Comparison of ENCODE assay signal across 8 mouse cellular contexts in the genomic region with DNA sequence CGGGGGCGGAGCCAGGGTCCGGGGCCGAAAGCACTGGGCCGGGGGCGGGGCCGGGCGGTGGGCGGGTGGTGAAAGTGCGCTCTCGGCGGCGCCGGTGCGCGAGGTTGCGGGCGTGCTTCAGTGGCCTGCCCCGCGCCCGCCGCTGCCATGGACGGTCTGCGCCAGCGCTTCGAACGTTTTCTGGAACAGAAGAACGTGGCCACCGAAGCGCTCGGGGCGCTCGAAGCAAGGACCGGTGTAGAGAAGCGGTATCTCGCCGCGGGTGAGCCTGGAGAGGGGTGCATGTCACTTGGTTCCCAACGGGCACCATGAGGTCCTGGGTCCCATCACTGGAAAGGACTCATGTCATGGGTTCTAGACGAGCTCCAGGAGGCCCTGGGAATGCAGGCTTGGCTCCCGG. TPM values are rescaled to one million over a fixed set of nuclear protein-coding genes. Genes with fewer than 3 reads are reported as not detected.
DNase-seq lines count a peak whose midpoint lies in the region; ATAC-seq and TF ChIP-seq lines count a peak whose summit lies in the region.

No protein-coding gene starts in this region.

- 4% methylated on average over 35 of the region's 41 CpGs for WGBS in spleen, adult 2 months
- WGBS in limb, embryonic 15.5 days = under 1% methylated on average over 31 of the region's 41 CpGs
- WGBS in stomach, postnatal 0 days = 1% methylated on average over 40 of the region's 41 CpGs

- peak overlapping the region; percentile 33; the same call in 1 of the 2 replicates for H3K9ac ChIP-seq in limb, embryonic 15.5 days
- peak overlapping the region; percentile 41 for H3K9ac ChIP-seq in stomach, postnatal 0 days (ENCODE audit: low read length)

- peak overlapping the region; percentile 54; the same call in 1 of the 2 replicates for H3K4me3 ChIP-seq in spleen, adult 2 months (ENCODE audit: extremely low read depth, insufficient read depth, insufficient read length)
- peak overlapping the region; percentile 49 for H3K4me3 ChIP-seq in limb, embryonic 15.5 days
- H3K4me3 ChIP-seq in stomach, postnatal 0 days (ENCODE audit: low read depth, low read length) = peak overlapping the region; percentile 35

- TF ChIP-seq CTCF in spleen, adult 2 months (IDR thresholded peaks at IDR 0.05; ENCODE audit: extremely low read depth, insufficient read depth, insufficient read length, insufficient replicate concordance) = no peak
- TF ChIP-seq CTCF in stomach, postnatal 0 days (IDR thresholded peaks at IDR 0.05; ENCODE audit: low read depth) = no peak

- H3K4me1 ChIP-seq in spleen, adult 2 months (ENCODE audit: control insufficient read depth, insufficient read depth, insufficient read length) = no peaks in the 10 kb centered on the region; the same call in 1 of the 2 replicates
- H3K4me1 ChIP-seq in limb, embryonic 15.5 days = peaks cover 26% of the 10 kb centered on the region
- H3K4me1 ChIP-seq in stomach, postnatal 0 days (replicated peaks; ENCODE audit: control insufficient read depth, insufficient read depth) = peaks cover 9% of the 10 kb centered on the region; the same call in 1 of the 2 replicates

- no peaks in the 10 kb centered on the region for H3K27me3 ChIP-seq in spleen, adult 2 months (ENCODE audit: control insufficient read depth, insufficient read depth, low read length)
- H3K27me3 ChIP-seq in limb, embryonic 15.5 days = peaks cover 26% of the 10 kb centered on the region
- no peaks in the 10 kb centered on the region for H3K27me3 ChIP-seq in stomach, postnatal 0 days (ENCODE audit: control insufficient read depth, insufficient read depth, low read length)

- no peak for TF ChIP-seq POLR2A in spleen, adult 2 months (IDR thresholded peaks at IDR 0.05; ENCODE audit: low read depth, low read length)

- DNase-seq in cerebellum, adult 9-10 months = peak; percentile 64
- no peak for DNase-seq in cerebellum, adult 8-10 months
- no peak for DNase-seq in spleen, adult 2 months (ENCODE audit: low read depth in 1 of 2, low spot score in 2 of 2)
- DNase-seq in spleen, adult 18-20 months = no peak
- no peak for DNase-seq in stomach, postnatal 0 days (ENCODE audit: low spot score)
- DNase-seq in thymus, postnatal 14 days = no peak
- DNase-seq in frontal cortex, postnatal 36 days (ENCODE audit: low spot score in 2 of 2) = no peak

- H3K4me2 ChIP-seq in limb, embryonic 15.5 days = peak overlapping the region; percentile 93
- H3K4me2 ChIP-seq in stomach, postnatal 0 days (replicated peaks; ENCODE audit: low read depth) = peak overlapping the region; percentile 77

- ATAC-seq in limb, embryonic 15.5 days (ENCODE audit: insufficient number of reproducible peaks, low FRiP score, low TSS enrichment, low read depth) = no peak; the same call in 1 of the 2 replicates
- no peak for ATAC-seq in stomach, postnatal 0 days (ENCODE audit: low FRiP score, low TSS enrichment)

- no peaks in the 10 kb centered on the region for H3K9me3 ChIP-seq in limb, embryonic 15.5 days
- no peaks in the 10 kb centered on the region for H3K9me3 ChIP-seq in stomach, postnatal 0 days (ENCODE audit: control insufficient read depth, low read length)

- H3K27ac ChIP-seq in spleen, adult 2 months (ENCODE audit: insufficient read depth, low read length) = no peak overlapping the region
- no peak overlapping the region for H3K27ac ChIP-seq in limb, embryonic 15.5 days
- peak overlapping the region; percentile 56; the same call in 1 of the 2 replicates for H3K27ac ChIP-seq in stomach, postnatal 0 days (replicated peaks)

- H3K36me3 ChIP-seq in spleen, adult 2 months (ENCODE audit: control insufficient read depth, insufficient read depth, low read length) = no peaks in the 10 kb centered on the region
- no peaks in the 10 kb centered on the region for H3K36me3 ChIP-seq in limb, embryonic 15.5 days
- H3K36me3 ChIP-seq in stomach, postnatal 0 days (ENCODE audit: control insufficient read depth, insufficient read depth, low read length) = no peaks in the 10 kb centered on the region

- TF ChIP-seq EP300 in stomach, postnatal 0 days (optimal IDR thresholded peaks at IDR 0.05) = no peak

RNA-seq across cellular contexts. Expression of gene Reep6, which starts 0.3 kb away (rescaled TPM):
- 2.1 and 2.5 TPM in 2 replicates for polyA plus RNA-seq in spleen, adult 2 months (2012; rRNA removed)
- polyA plus RNA-seq in limb, embryonic 15.5 days (2015; fragmentation: Nextera tagmentation; extraction: Ambion mirVana) = 13.8 and 16.1 TPM in 2 replicates
- polyA plus RNA-seq in stomach, postnatal 0 days (2015; fragmentation: Nextera tagmentation; extraction: Ambion mirVana) = 13.5 and 17.6 TPM in 2 replicates

RNA-seq across cellular contexts. Expression of gene Pcsk4, which starts 0.8 kb away (rescaled TPM):
- polyA plus RNA-seq in spleen, adult 2 months (2012; rRNA removed) = 6.2 and 10.0 TPM in 2 replicates
- polyA plus RNA-seq in limb, embryonic 15.5 days (2015; fragmentation: Nextera tagmentation; extraction: Ambion mirVana) = 4.3 and 5.0 TPM in 2 replicates
- 2.2 and 2.3 TPM in 2 replicates for polyA plus RNA-seq in stomach, postnatal 0 days (2015; fragmentation: Nextera tagmentation; extraction: Ambion mirVana)

RNA-seq across cellular contexts. Expression of gene 2310011J03Rik, which starts 9.7 kb away (rescaled TPM):
- 40.6 and 56.7 TPM in 2 replicates for polyA plus RNA-seq in spleen, adult 2 months (2012; rRNA removed)
- 54.4 and 56.0 TPM in 2 replicates for polyA plus RNA-seq in limb, embryonic 15.5 days (2015; fragmentation: Nextera tagmentation; extraction: Ambion mirVana)
- 50.3 and 51.2 TPM in 2 replicates for polyA plus RNA-seq in stomach, postnatal 0 days (2015; fragmentation: Nextera tagmentation; extraction: Ambion mirVana)

RNA-seq across cellular contexts. Expression of gene Adamtsl5, which starts 18.1 kb away (rescaled TPM):
- polyA plus RNA-seq in spleen, adult 2 months (2012; rRNA removed) = 8.8 and 14.3 TPM in 2 replicates
- 11.9 and 13.8 TPM in 2 replicates for polyA plus RNA-seq in limb, embryonic 15.5 days (2015; fragmentation: Nextera tagmentation; extraction: Ambion mirVana)
- polyA plus RNA-seq in stomach, postnatal 0 days (2015; fragmentation: Nextera tagmentation; extraction: Ambion mirVana) = 12.2 and 12.8 TPM in 2 replicates

RNA-seq across cellular contexts. Expression of gene Plk5, which starts 26.2 kb away (rescaled TPM):
- polyA plus RNA-seq in spleen, adult 2 months (2012; rRNA removed) = 0.04 TPM in 1 of 2 replicates, not detected in the other
- 0.91 and 0.99 TPM in 2 replicates for polyA plus RNA-seq in limb, embryonic 15.5 days (2015; fragmentation: Nextera tagmentation; extraction: Ambion mirVana)
- 0.07 TPM in 2 replicates for polyA plus RNA-seq in stomach, postnatal 0 days (2015; fragmentation: Nextera tagmentation; extraction: Ambion mirVana)
